Mouse (Mus musculus) olfactory bulb, adult 2 months (tissue): ENCODE measurements around the gene Qsox2.

Experiments
- CTCF ChIP-seq: fragments of 200-500 bp; IDR thresholded peaks from 2 replicates; pipeline ENCODE4 v1.5.1; 2012; ENCODE audit warnings: low read depth, mild to moderate bottlenecking, low read length, moderate library complexity; ENCODE audit not compliant: insufficient read depth
- POLR2A ChIP-seq: fragments of 200-500 bp; IDR thresholded peaks from 2 replicates; pipeline ENCODE4 v1.6.1; 2012; ENCODE audit warnings: mild to moderate bottlenecking, low read depth, low read length, moderate library complexity; ENCODE audit not compliant: insufficient read depth

- TF ChIP-seq POLR2A, result no peak
- no peak for TF ChIP-seq CTCF
Observed at GRCm38 (mm10) chr2:26247531-26247930, 10.2 kb upstream of the Qsox2 start.
